Mouse (Mus musculus): ENCODE results near the gene Tmf1. TPM values are rescaled to one million over a fixed set of nuclear protein-coding genes. Genes with fewer than 3 reads are reported as not detected.

Tmf1 gene
- polyA plus RNA-seq, 1 experiment from 2014 or later = 35.2 TPM

DNA sequence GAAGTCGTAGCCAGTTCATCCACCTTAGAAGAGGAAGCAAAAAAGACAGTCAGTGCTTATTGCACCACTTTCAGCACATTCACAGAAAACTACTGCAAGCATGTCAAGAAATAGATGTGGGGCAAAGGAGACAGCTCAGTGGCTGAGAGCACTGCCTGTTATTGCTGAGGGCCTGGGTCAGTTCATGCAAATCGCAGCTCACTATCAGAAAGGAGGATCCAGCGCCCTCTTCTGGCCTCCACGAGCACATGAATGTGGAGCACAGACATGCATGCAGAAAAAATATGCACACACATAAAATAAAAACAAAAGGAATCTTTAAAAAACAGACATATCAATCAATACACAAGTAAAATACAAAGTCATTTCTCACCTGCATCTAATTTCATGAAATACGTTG lies 47.9 kb downstream of the Tmf1 start:
- Histone ChIP-seq H3K27ac (ENCODE audit: low read length) (no peak overlapping the region), H3K4me3 (replicated peaks; ENCODE audit: low read length) (no peak overlapping the region), H3K9ac (ENCODE audit: low read length) (no peak overlapping the region), H3K36me3 (ENCODE audit: control insufficient read depth, insufficient read depth, low read length) (peaks cover 2% of the 10 kb centered on the region; the same call in 1 of the 2 replicates), H3K9me3 (replicated peaks; ENCODE audit: control insufficient read depth, low read length) (no peaks in the 10 kb centered on the region), H3K27me3 (ENCODE audit: control insufficient read depth, insufficient read depth, low read length) (no peaks in the 10 kb centered on the region), H3K4me2 (ENCODE audit: low read depth, low read length) (no peak overlapping the region), H3K4me1 (ENCODE audit: control insufficient read depth, insufficient read depth, low read length) (no peaks in the 10 kb centered on the region)
- ATAC-seq (ENCODE audit: insufficient read depth, low FRiP score) = no peak
- 69% methylated on average over 5 of the region's 5 CpGs for WGBS

DNA sequence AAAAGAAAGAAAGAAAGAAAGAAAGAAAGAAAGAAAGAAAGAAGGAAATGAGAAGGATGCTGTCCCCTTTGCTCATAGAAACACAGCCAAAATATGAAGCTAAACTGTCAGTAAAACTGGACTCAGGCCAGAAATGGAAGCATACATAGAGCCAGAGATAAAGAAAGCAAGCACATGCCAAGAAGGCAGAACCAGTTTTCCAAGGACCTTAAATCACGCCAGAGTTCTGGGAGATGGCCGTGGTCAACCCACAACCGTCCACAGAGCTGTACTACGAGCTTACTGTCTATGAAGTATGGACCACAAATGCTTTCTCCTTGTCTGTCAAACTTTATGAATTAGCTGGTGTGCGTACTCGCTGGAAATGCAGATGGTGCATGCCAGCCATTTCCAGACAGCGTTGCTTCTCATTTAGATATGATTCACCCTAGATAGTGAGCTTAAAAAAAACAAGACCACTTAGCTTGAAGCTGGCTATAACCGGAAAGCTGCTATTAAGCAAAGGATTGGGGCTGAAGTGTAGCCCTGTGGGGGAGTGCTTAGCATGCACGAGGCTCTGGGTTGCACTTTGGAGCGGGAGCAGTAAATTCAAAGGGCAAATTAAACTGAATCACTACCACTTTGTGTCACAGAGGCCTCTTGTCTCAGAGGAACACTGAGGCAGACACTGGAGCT lies 54.4 kb downstream of the Tmf1 start:
- Histone ChIP-seq H3K4me2 (ENCODE audit: low read depth, low read length) (no peak overlapping the region), H3K9ac (ENCODE audit: low read length) (no peak overlapping the region), H3K27ac (ENCODE audit: low read length) (no peak overlapping the region), H3K4me1 (ENCODE audit: control insufficient read depth, insufficient read depth, low read length) (0 out of 2 replicates have a peak, but pooled peaks cover 4% of the 10 kb centered on the region), H3K36me3 (ENCODE audit: control insufficient read depth, insufficient read depth, low read length) (0 out of 2 replicates have a peak, but pooled peaks cover 4% of the 10 kb centered on the region), H3K9me3 (replicated peaks; ENCODE audit: control insufficient read depth, low read length) (no peaks in the 10 kb centered on the region), H3K4me3 (replicated peaks; ENCODE audit: low read length) (no peak overlapping the region), H3K27me3 (ENCODE audit: control insufficient read depth, insufficient read depth, low read length) (no peaks in the 10 kb centered on the region)
- ATAC-seq (ENCODE audit: insufficient read depth, low FRiP score) = no peak; the same call in 1 of the 2 replicates
- WGBS = 45% methylated on average over 10 of the region's 10 CpGs

DNA sequence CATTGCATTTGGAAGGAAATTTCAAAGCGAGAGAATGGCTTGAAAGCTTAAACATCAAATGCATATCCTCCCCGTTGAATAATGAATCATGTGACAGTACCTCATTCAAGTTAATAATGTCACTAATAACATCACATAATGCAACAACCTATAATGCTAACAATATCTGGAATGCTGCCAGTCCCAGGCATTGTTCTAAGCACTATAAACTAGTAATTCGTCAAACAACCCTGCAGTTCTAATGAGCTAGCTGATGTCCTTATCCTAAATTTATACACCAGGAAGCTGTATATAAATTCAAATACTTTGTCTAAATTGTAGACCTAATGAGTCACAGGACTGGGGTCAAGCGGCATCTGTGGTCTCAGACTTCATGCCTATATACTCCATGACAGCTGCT lies 58.0 kb downstream of the Tmf1 start:
- Histone ChIP-seq H3K27ac (ENCODE audit: low read length) (no peak overlapping the region), H3K4me3 (replicated peaks; ENCODE audit: low read length) (no peak overlapping the region), H3K27me3 (ENCODE audit: control insufficient read depth, insufficient read depth, low read length) (no peaks in the 10 kb centered on the region), H3K4me1 (ENCODE audit: control insufficient read depth, insufficient read depth, low read length) (0 out of 2 replicates have a peak, but pooled peaks cover 4% of the 10 kb centered on the region), H3K9ac (ENCODE audit: low read length) (no peak overlapping the region), H3K36me3 (ENCODE audit: control insufficient read depth, insufficient read depth, low read length) (peaks cover 4% of the 10 kb centered on the region; the same call in 1 of the 2 replicates), H3K9me3 (replicated peaks; ENCODE audit: control insufficient read depth, low read length) (no peaks in the 10 kb centered on the region), H3K4me2 (ENCODE audit: low read depth, low read length) (no peak overlapping the region)
- ATAC-seq (ENCODE audit: insufficient read depth, low FRiP score) = no peak
- WGBS = 70% methylated on average over 4 of the region's 4 CpGs

DNA sequence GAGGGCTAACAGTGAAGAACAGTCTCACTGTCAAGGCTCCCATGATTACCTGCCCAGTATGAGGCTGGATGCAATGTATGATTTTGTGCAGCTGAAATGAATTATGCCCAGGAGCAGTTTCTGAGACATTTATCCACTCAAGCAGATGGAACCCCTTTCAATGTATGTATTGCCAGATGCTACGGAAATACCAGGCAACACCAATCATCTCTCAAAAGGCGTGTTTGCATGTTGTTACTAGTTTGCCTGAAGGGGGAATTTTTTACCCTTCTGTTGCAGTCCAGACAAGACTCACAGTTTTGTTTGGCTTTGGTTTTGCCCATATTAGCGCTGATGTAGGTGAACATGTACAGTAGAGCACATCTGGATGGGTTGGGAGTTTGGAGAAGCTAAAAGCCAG lies 60.6 kb downstream of the Tmf1 start:
- ATAC-seq (ENCODE audit: insufficient read depth, low FRiP score) = no peak
- no peaks in the 10 kb centered on the region for H3K4me1 ChIP-seq (ENCODE audit: control insufficient read depth, insufficient read depth, low read length)
- peaks cover 7% of the 10 kb centered on the region; the same call in 1 of the 2 replicates for H3K36me3 ChIP-seq (ENCODE audit: control insufficient read depth, insufficient read depth, low read length)
- H3K9ac ChIP-seq (ENCODE audit: low read length) = no peak overlapping the region
- H3K4me2 ChIP-seq (ENCODE audit: low read depth, low read length) = no peak overlapping the region
- H3K9me3 ChIP-seq (replicated peaks; ENCODE audit: control insufficient read depth, low read length) = no peaks in the 10 kb centered on the region
- H3K27ac ChIP-seq (ENCODE audit: low read length) = no peak overlapping the region
- H3K27me3 ChIP-seq (ENCODE audit: control insufficient read depth, insufficient read depth, low read length) = no peaks in the 10 kb centered on the region
- 87% methylated on average over 3 of the region's 3 CpGs for WGBS
- H3K4me3 ChIP-seq (replicated peaks; ENCODE audit: low read length) = no peak overlapping the region

DNA sequence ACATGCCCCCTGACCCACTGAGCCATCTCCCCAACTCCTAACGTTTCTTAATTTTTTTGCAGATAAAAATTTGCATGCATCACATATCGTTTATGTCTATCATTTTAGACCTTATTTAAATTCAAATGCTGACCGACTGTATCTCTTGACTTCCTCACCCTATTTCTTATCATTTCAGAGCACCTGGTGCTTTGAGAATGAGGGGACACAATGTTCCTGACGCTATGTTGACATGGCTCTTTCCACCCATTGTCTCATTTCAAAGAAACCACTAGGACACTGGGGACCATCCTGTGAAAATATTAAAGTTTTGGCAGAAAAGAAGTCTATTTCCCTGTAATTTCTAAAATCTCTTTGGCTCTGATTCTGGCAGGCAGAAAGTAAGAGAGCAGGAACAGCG lies 62.0 kb downstream of the Tmf1 start:
- H3K36me3 ChIP-seq (ENCODE audit: control insufficient read depth, insufficient read depth, low read length) = peaks cover 7% of the 10 kb centered on the region; the same call in 1 of the 2 replicates
- ATAC-seq (ENCODE audit: insufficient read depth, low FRiP score) = no peak
- H3K9ac ChIP-seq (ENCODE audit: low read length) = no peak overlapping the region
- H3K27me3 ChIP-seq (ENCODE audit: control insufficient read depth, insufficient read depth, low read length) = no peaks in the 10 kb centered on the region
- no peak overlapping the region for H3K27ac ChIP-seq (ENCODE audit: low read length)
- WGBS = 81% methylated on average over 5 of the region's 5 CpGs
- no peak overlapping the region for H3K4me2 ChIP-seq (ENCODE audit: low read depth, low read length)
- H3K4me1 ChIP-seq (ENCODE audit: control insufficient read depth, insufficient read depth, low read length) = no peaks in the 10 kb centered on the region
- no peaks in the 10 kb centered on the region for H3K9me3 ChIP-seq (replicated peaks; ENCODE audit: control insufficient read depth, low read length)
- H3K4me3 ChIP-seq (replicated peaks; ENCODE audit: low read length) = no peak overlapping the region

DNA sequence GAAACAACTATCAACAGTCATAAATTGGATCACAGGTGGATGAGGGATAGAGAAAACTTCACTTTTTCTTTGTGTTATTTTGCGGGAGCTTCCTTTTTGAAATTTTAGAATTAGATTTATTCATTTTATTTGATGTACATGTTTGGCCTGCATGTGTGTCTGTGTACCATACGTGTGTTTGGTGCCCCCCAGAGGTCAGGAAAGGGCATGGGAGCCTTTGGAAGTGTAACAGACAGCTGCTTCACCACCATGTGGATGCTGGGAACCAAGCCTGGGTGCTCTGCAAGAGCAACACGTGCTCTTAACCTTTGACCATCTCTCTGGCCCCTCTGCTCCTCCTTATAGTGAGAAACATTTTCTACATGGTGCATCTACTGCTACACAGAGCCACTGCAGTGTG lies 64.1 kb downstream of the Tmf1 start:
- no peak overlapping the region for H3K4me3 ChIP-seq (replicated peaks; ENCODE audit: low read length)
- no peaks in the 10 kb centered on the region for H3K9me3 ChIP-seq (replicated peaks; ENCODE audit: control insufficient read depth, low read length)
- peaks cover 5% of the 10 kb centered on the region; the same call in 1 of the 2 replicates for H3K36me3 ChIP-seq (ENCODE audit: control insufficient read depth, insufficient read depth, low read length)
- no peaks in the 10 kb centered on the region for H3K27me3 ChIP-seq (ENCODE audit: control insufficient read depth, insufficient read depth, low read length)
- H3K9ac ChIP-seq (ENCODE audit: low read length) = no peak overlapping the region
- H3K4me2 ChIP-seq (ENCODE audit: low read depth, low read length) = no peak overlapping the region
- no peak for ATAC-seq (ENCODE audit: insufficient read depth, low FRiP score)
- H3K4me1 ChIP-seq (ENCODE audit: control insufficient read depth, insufficient read depth, low read length) = no peaks in the 10 kb centered on the region
- 64% methylated on average over 3 of the region's 3 CpGs for WGBS
- no peak overlapping the region for H3K27ac ChIP-seq (ENCODE audit: low read length)

DNA sequence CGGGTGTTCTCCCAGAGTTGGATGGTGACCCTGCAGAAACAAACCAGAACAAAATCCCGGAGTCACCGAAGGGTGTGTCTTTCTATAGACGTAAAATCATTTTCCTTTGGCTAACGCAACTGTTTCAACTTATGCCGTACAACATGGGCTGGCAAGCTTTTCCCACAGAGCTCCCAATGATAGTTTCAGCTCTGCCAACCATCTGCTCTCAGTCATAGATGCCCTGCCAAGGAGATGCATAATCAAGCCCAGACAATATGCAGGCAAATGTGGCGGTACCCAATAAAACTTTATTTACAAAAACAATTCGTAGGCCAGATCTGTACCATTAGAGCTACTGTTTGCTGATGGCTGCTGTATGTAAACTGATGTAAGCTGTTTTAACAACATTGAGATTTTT lies 66.7 kb downstream of the Tmf1 start:
- no peaks in the 10 kb centered on the region for H3K9me3 ChIP-seq (replicated peaks; ENCODE audit: control insufficient read depth, low read length)
- H3K4me2 ChIP-seq (ENCODE audit: low read depth, low read length) = no peak overlapping the region
- H3K4me3 ChIP-seq (replicated peaks; ENCODE audit: low read length) = no peak overlapping the region
- ATAC-seq (ENCODE audit: insufficient read depth, low FRiP score) = no peak
- H3K9ac ChIP-seq (ENCODE audit: low read length) = no peak overlapping the region
- 89% methylated on average over 8 of the region's 8 CpGs for WGBS
- no peaks in the 10 kb centered on the region for H3K27me3 ChIP-seq (ENCODE audit: control insufficient read depth, insufficient read depth, low read length)
- H3K4me1 ChIP-seq (ENCODE audit: control insufficient read depth, insufficient read depth, low read length) = no peaks in the 10 kb centered on the region
- 0 out of 2 replicates have a peak, but pooled peaks cover 3% of the 10 kb centered on the region for H3K36me3 ChIP-seq (ENCODE audit: control insufficient read depth, insufficient read depth, low read length)
- no peak overlapping the region for H3K27ac ChIP-seq (ENCODE audit: low read length)

DNA sequence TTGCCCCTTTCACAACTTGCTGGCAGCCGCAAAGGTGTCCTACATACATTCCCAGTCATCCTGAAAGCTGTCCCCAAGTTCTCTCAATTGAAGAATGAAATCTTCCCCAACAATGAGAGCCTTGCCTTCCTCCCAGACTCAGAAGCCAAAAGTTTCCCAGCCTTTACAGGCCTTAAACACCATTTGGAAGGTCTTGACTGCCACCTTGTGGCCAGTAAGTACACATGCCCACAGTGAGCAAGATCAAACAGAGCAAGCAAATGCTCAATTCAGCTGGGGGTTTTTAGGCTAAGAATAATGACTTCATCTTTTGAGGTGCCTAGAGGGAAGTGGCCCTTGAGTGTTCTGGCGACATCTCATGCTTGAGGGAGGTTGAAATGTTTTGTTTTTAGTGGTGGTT lies 72.1 kb downstream of the Tmf1 start:
- Histone ChIP-seq H3K4me3 (replicated peaks; ENCODE audit: low read length) (no peak overlapping the region), H3K4me1 (ENCODE audit: control insufficient read depth, insufficient read depth, low read length) (no peaks in the 10 kb centered on the region), H3K36me3 (ENCODE audit: control insufficient read depth, insufficient read depth, low read length) (no peaks in the 10 kb centered on the region), H3K27ac (ENCODE audit: low read length) (no peak overlapping the region), H3K27me3 (ENCODE audit: control insufficient read depth, insufficient read depth, low read length) (no peaks in the 10 kb centered on the region), H3K9ac (ENCODE audit: low read length) (no peak overlapping the region), H3K9me3 (replicated peaks; ENCODE audit: control insufficient read depth, low read length) (no peaks in the 10 kb centered on the region), H3K4me2 (ENCODE audit: low read depth, low read length) (no peak overlapping the region)
- WGBS = 15% methylated on average over 2 of the region's 2 CpGs
- no peak for ATAC-seq (ENCODE audit: insufficient read depth, low FRiP score)

DNA sequence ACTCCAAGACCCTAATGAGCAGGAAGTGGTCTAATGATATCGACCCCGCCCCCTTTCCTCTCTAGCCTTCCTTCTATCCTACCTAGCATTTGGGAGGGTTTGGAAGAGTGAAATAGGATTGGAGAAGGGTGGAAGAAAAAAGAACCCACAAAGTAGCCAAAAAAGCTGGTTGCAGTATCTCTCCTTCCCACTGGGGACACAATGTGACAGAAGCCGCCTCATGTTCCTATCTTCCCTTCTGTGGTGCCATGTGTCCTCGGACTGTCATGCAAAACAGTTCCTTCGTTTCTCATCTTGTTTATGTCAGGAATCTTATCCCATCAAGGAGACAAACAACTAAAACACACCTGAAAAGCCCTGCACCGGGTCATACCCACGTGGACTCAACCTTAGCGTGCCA lies 72.8 kb downstream of the Tmf1 start:
- 78% methylated on average over 8 of the region's 8 CpGs for WGBS
- Histone ChIP-seq H3K27me3 (ENCODE audit: control insufficient read depth, insufficient read depth, low read length) (no peaks in the 10 kb centered on the region), H3K27ac (ENCODE audit: low read length) (no peak overlapping the region), H3K4me2 (ENCODE audit: low read depth, low read length) (no peak overlapping the region), H3K9ac (ENCODE audit: low read length) (no peak overlapping the region), H3K9me3 (replicated peaks; ENCODE audit: control insufficient read depth, low read length) (no peaks in the 10 kb centered on the region), H3K4me1 (ENCODE audit: control insufficient read depth, insufficient read depth, low read length) (no peaks in the 10 kb centered on the region), H3K36me3 (ENCODE audit: control insufficient read depth, insufficient read depth, low read length) (no peaks in the 10 kb centered on the region), H3K4me3 (replicated peaks; ENCODE audit: low read length) (no peak overlapping the region)
- no peak for ATAC-seq (ENCODE audit: insufficient read depth, low FRiP score)

Data from stomach, embryonic 16.5 days (tissue).